Mouse (Mus musculus) stomach, postnatal 0 days (tissue): ENCODE data around the gene Col13a1. TPM values are rescaled to one million over a fixed set of nuclear protein-coding genes. Genes with fewer than 3 reads are reported as not detected.

Experiments
- ATAC-seq: fragments of 200-750 bp; cut with Nextera tagmentation; 2 replicates; pipeline ENCODE4 v1.8.0; 2017; ENCODE audit not compliant: low FRiP score, low TSS enrichment
- DNase-seq: peaks from one replicate; pipeline ENCODE4 v3.0.0-alpha.2; 2016; ENCODE audit warnings: low spot score
- H3K27ac ChIP-seq: fragments of 300-500 bp; sonication (generic); replicated peaks from 2 replicates; pipeline ENCODE4 v1.5.1; 2014; ENCODE audit warnings: mild to moderate bottlenecking, control low read depth
- H3K27me3 ChIP-seq: fragments of 300-500 bp; sonication (generic); 2 replicates; pipeline ENCODE4 v1.6.1; 2014; ENCODE audit warnings: low read length; ENCODE audit not compliant: control insufficient read depth, insufficient read depth
- H3K36me3 ChIP-seq: fragments of 300-500 bp; sonication (generic); 2 replicates; pipeline ENCODE4 v1.6.1; 2014; ENCODE audit warnings: low read length, mixed read lengths; ENCODE audit not compliant: control insufficient read depth, insufficient read depth
- H3K4me1 ChIP-seq: fragments of 300-500 bp; sonication (generic); replicated peaks from 2 replicates; pipeline ENCODE4 v1.6.1; 2014; ENCODE audit warnings: antibody characterized with exemption; ENCODE audit not compliant: control insufficient read depth, insufficient read depth
- H3K4me2 ChIP-seq: fragments of 300-500 bp; sonication (generic); replicated peaks from 2 replicates; pipeline ENCODE4 v1.6.1; 2014; ENCODE audit warnings: low read depth, mild to moderate bottlenecking, control low read depth, moderate library complexity
- H3K4me3 ChIP-seq: fragments of 300-500 bp; sonication (generic); 2 replicates; pipeline ENCODE4 v1.5.1; 2014; ENCODE audit warnings: low read depth, low read length, control low read depth
- H3K9ac ChIP-seq: fragments of 300-500 bp; sonication (generic); 2 replicates; pipeline ENCODE4 v1.6.1; 2014; ENCODE audit warnings: mild to moderate bottlenecking, low read length, control low read depth, mixed read lengths
- H3K9me3 ChIP-seq: fragments of 300-500 bp; sonication (generic); 2 replicates; pipeline ENCODE4 v1.6.1; 2016; ENCODE audit warnings: low read length; ENCODE audit not compliant: control insufficient read depth
- CTCF ChIP-seq: IDR thresholded peaks from 2 replicates; pipeline ENCODE4 v1.5.1; 2016; ENCODE audit warnings: antibody characterized with exemption, low read depth, mild to moderate bottlenecking, moderate library complexity
- EP300 ChIP-seq: optimal IDR thresholded peaks from 2 replicates; pipeline ENCODE3; 2016; ENCODE audit warnings: antibody characterized with exemption
- WGBS: fragments of 180-500 bp; shearing (Covaris S2); extraction: QIAGEN DNeasy Blood & Tissue Kit; methylation state at CpG from one replicate; pipeline ENCODE4 v1.1.7; 2014; 5-methylcytosine and 5-hydroxymethylcytosine counted together
- polyA plus RNA-seq: library from polyadenylated mRNA; unstranded; fragments of >200 nt; fragmentation: Nextera tagmentation; extraction: Ambion mirVana; gene quantifications from 2 replicates; pipeline ENCODE4 v1.2.1, GENCODE M21; 2015

The Col13a1 gene
- polyA plus RNA-seq, 1 experiment from 2014 or later, result 2.3 TPM

GRCm38 (mm10) chr10:61825979-61826752 lies 152.7 kb downstream of the Col13a1 start:
- Histone ChIP-seq H3K9me3 (no peaks in the 10 kb centered on the region), H3K4me3 (no peak overlapping the region), H3K27ac (no peak overlapping the region), H3K4me2 (no peak overlapping the region), H3K4me1 (no peaks in the 10 kb centered on the region), H3K9ac (no peak overlapping the region), H3K36me3 (no peaks in the 10 kb centered on the region), H3K27me3 (no peaks in the 10 kb centered on the region)
- 64% methylated on average over 13 of the region's 13 CpGs for WGBS
- TF ChIP-seq EP300, result no peak
- no peak for TF ChIP-seq CTCF
- ATAC-seq, result no peak
- DNase-seq, result no peak

GRCm38 (mm10) chr10:61825536-61825935 lies 153.4 kb downstream of the Col13a1 start:
- H3K36me3 ChIP-seq, result no peaks in the 10 kb centered on the region
- no peak for DNase-seq
- H3K4me2 ChIP-seq, result no peak overlapping the region
- H3K4me1 ChIP-seq, result no peaks in the 10 kb centered on the region
- no peaks in the 10 kb centered on the region for H3K9me3 ChIP-seq
- TF ChIP-seq EP300 (no peak), CTCF (no peak)
- ATAC-seq, result no peak
- no peaks in the 10 kb centered on the region for H3K27me3 ChIP-seq
- WGBS, result 42% methylated on average over 5 of the region's 5 CpGs
- no peak overlapping the region for H3K27ac ChIP-seq
- H3K9ac ChIP-seq, result no peak overlapping the region
- no peak overlapping the region for H3K4me3 ChIP-seq

GRCm38 (mm10) chr10:61823731-61824115 lies 155.2 kb downstream of the Col13a1 start:
- Histone ChIP-seq H3K9ac (no peak overlapping the region), H3K9me3 (no peaks in the 10 kb centered on the region), H3K36me3 (no peaks in the 10 kb centered on the region), H3K4me3 (no peak overlapping the region), H3K27me3 (no peaks in the 10 kb centered on the region), H3K27ac (no peak overlapping the region), H3K4me1 (no peaks in the 10 kb centered on the region), H3K4me2 (no peak overlapping the region)
- TF ChIP-seq EP300, result no peak
- TF ChIP-seq CTCF, result no peak
- ATAC-seq (no peak), DNase-seq (no peak)
- 44% methylated on average over 4 of the region's 4 CpGs for WGBS

- ATAC-seq, result no peak
- TF ChIP-seq EP300 (no peak), CTCF (no peak)
- Histone ChIP-seq H3K27me3 (no peaks in the 10 kb centered on the region), H3K4me3 (no peak overlapping the region), H3K9me3 (no peaks in the 10 kb centered on the region), H3K4me2 (no peak overlapping the region), H3K36me3 (no peaks in the 10 kb centered on the region), H3K4me1 (no peaks in the 10 kb centered on the region), H3K9ac (no peak overlapping the region), H3K27ac (no peak overlapping the region)
- WGBS, result 52% methylated on average over 7 of the region's 7 CpGs
- no peak for DNase-seq
Measured at GRCm38 (mm10) chr10:61822968-61823730, 155.8 kb downstream of the Col13a1 start.

- Histone ChIP-seq H3K4me2 (no peak overlapping the region), H3K9ac (no peak overlapping the region), H3K4me3 (no peak overlapping the region), H3K9me3 (no peaks in the 10 kb centered on the region), H3K36me3 (no peaks in the 10 kb centered on the region), H3K27me3 (no peaks in the 10 kb centered on the region), H3K4me1 (no peaks in the 10 kb centered on the region), H3K27ac (no peak overlapping the region)
- ATAC-seq (no peak), DNase-seq (no peak)
- TF ChIP-seq CTCF (peak; percentile 49), EP300 (no peak)
- 62% methylated on average over 9 of the region's 9 CpGs for WGBS
Measured at GRCm38 (mm10) chr10:61820050-61820449, 158.9 kb downstream of the Col13a1 start.

- 53% methylated on average over 5 of the region's 5 CpGs for WGBS
- Histone ChIP-seq H3K9ac (no peak overlapping the region), H3K27ac (no peak overlapping the region), H3K9me3 (0 out of 2 replicates have a peak, but pooled peaks cover 2% of the 10 kb centered on the region), H3K4me1 (no peaks in the 10 kb centered on the region), H3K4me3 (no peak overlapping the region), H3K36me3 (no peaks in the 10 kb centered on the region), H3K27me3 (no peaks in the 10 kb centered on the region), H3K4me2 (no peak overlapping the region)
- ATAC-seq, result no peak
- no peak for TF ChIP-seq CTCF
- TF ChIP-seq EP300, result no peak
- DNase-seq, result no peak
Measured at GRCm38 (mm10) chr10:61811987-61812386, 166.9 kb downstream of the Col13a1 start.
